Mouse (Mus musculus) erythroblast, adult 5-6 weeks (primary cell): ENCODE results near the gene Polr2a. TPM values are rescaled to one million over a fixed set of nuclear protein-coding genes. Genes with fewer than 3 reads are reported as not detected.
"Not testable (repeated sequence)": the region's sequence is repeated elsewhere in the genome, so short reads cannot be mapped to it uniquely, and the experiment has no call there.

ENCODE experiments used
- ATAC-seq: replicated peaks from 2 replicates; pipeline ENCODE4 v1.8.0; 2016; ENCODE audit warnings: moderate number of reproducible peaks, mild to moderate bottlenecking, moderate TSS enrichment, inconsistent platforms; ENCODE audit not compliant: poor library complexity, low FRiP score, severe bottlenecking
- total RNA-seq, 2 experiments: library from RNA; stranded (forward) in 1 of 2; stranded (reverse) in 1 of 2; fragments of 150-400 nt in 1 of 2; fragments of 200-764, 138-1000 nt in 1 of 2; gene quantifications; 2 replicates each; pipeline versions ENCODE4 v1.2.3 to v1.2.4; 2015 to 2017; ENCODE audit warnings: low replicate concordance in 2 of 2

The Polr2a gene
- total RNA-seq, 2 experiments from 2014 or later, result 56.5 to 69.5 TPM

- ATAC-seq, result peak; percentile 73
Measured at GRCm38 (mm10) chr11:69758090-69758456, 364 bp downstream of the Polr2a start.

GRCm38 (mm10) chr11:69757303-69758089 lies 941 bp downstream of the Polr2a start:
- ATAC-seq, result peak; percentile 8

- no peak for ATAC-seq
Measured at GRCm38 (mm10) chr11:69754701-69755100, 3.7 kb downstream of the Polr2a start.

- ATAC-seq, result no peak
Measured at GRCm38 (mm10) chr11:69754233-69754632, 4.2 kb downstream of the Polr2a start.

GRCm38 (mm10) chr11:69752686-69753085 lies 5.8 kb downstream of the Polr2a start:
- no peak for ATAC-seq

GRCm38 (mm10) chr11:69751635-69752034 lies 6.8 kb downstream of the Polr2a start:
- peak; percentile 30; the same call in 1 of the 2 replicates for ATAC-seq

GRCm38 (mm10) chr11:69731408-69731807 lies 27.0 kb downstream of the Polr2a start:
- ATAC-seq, result not testable (repeated sequence)

- ATAC-seq, result peak; percentile 68
Measured at GRCm38 (mm10) chr11:69729063-69729462, 29.4 kb downstream of the Polr2a start.

GRCm38 (mm10) chr11:69725951-69726350 lies 32.5 kb downstream of the Polr2a start:
- ATAC-seq, result no peak

GRCm38 (mm10) chr11:69723074-69723473 lies 35.4 kb downstream of the Polr2a start:
- ATAC-seq, result no peak

GRCm38 (mm10) chr11:69720852-69721251 lies 37.6 kb downstream of the Polr2a start:
- no peak for ATAC-seq

- 0 out of 2 replicates have a peak, but pooled peaks have one; percentile 42 for ATAC-seq
Measured at GRCm38 (mm10) chr11:69719423-69719822, 39.0 kb downstream of the Polr2a start.

GRCm38 (mm10) chr11:69718661-69719060 lies 39.8 kb downstream of the Polr2a start:
- peak; percentile 85 for ATAC-seq

- no peak for ATAC-seq
Measured at GRCm38 (mm10) chr11:69716953-69717352, 41.5 kb downstream of the Polr2a start.

- no peak for ATAC-seq
Measured at GRCm38 (mm10) chr11:69715929-69716328, 42.5 kb downstream of the Polr2a start.

- ATAC-seq, result no peak
Measured at GRCm38 (mm10) chr11:69715482-69715881, 43.0 kb downstream of the Polr2a start.

GRCm38 (mm10) chr11:69714636-69715329 lies 43.7 kb downstream of the Polr2a start:
- ATAC-seq, result no peak

- no peak for ATAC-seq
Measured at GRCm38 (mm10) chr11:69712954-69713672, 45.3 kb downstream of the Polr2a start.

GRCm38 (mm10) chr11:69711082-69711481 lies 47.4 kb downstream of the Polr2a start:
- no peak for ATAC-seq

GRCm38 (mm10) chr11:69710470-69710869 lies 48.0 kb downstream of the Polr2a start:
- ATAC-seq, result 0 out of 2 replicates have a peak, but pooled peaks have one; percentile 50
